Mouse (Mus musculus): ENCODE data around the gene Slc25a39. TPM values are rescaled to one million over a fixed set of nuclear protein-coding genes. Genes with fewer than 3 reads are reported as not detected.
"Not testable (repeated sequence)": the region's sequence is repeated elsewhere in the genome, so short reads cannot be mapped to it uniquely, and the experiment has no call there.

Slc25a39 gene
- polyA plus RNA-seq, 1 experiment = 80.3 TPM

DNA sequence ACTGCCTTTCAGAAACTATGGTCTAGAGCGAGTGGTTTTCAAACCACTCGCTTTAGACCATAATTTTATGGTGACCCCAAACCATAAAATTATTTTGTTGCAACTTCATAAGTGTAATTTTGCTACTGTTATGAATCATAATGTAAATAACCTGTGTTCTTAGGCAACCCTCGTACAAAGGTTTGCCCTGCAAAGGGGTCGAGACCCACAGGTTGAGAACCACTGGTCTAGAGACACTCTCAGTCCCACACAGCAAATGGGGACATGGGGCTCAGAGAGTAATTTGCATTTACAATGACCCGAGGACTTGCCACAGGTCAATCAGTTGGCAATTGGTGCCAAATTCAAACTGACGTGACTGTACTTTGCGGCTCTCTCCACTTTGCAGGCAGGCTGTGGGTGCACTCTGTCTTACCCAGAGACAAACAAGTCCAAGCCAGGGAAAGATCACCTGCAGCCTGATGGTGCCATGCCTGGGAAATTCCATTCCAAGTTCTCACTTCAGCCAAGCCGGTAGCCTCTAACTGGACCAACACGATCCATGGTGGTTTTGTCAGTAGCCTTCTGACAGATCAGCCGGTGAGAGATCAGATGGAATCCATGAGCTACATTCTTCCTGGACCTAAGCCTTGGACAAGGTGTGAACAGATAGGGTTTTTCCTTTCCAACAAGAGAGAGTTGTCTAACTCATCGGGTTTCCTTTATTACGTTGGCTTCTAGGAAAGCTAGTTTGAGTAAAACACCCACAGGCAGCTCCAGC, 35.6 kb downstream of the Slc25a39 start:
- DNase-seq (ENCODE audit: low spot score) = no peak

DNA sequence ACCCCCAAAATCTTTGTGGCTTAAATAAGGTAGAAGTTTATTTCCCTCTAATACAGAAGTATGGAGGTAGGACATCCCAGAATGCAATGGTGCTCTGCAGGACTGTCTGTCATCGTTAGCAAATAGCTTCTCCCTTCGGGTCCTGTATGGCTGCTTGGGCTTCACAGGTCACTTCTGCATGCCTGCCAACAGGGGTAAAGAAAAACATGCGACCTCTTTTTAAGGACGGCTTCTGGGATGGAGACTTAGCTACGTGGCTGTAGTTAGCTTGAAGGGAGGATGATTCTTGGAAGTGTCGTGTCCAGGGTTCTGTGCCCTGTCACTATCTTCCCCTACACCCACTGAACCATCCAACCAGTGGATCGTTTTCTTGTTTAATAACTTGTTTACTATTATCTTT, 37.5 kb downstream of the Slc25a39 start:
- no peak for DNase-seq (ENCODE audit: low spot score)

DNA sequence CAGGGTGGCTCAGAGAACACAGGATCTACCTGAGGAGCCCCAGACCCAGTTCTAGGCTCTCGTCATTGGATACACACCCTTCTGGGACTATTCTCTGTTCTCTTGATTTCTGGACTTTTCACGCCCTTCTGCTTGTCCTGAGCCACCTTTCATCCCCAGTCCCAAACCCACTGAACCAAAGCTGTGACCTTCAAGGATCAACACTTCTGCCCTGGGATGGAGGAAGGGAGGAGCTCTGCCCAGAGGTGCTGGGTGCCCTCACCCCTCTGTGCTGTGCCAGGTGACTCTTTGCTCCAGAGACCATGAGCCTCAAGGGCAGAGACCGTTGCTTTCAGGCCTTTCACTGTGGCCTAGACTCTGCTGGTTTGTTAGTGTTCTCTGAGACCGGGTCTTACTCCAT, 38.5 kb downstream of the Slc25a39 start:
- no peak for DNase-seq (ENCODE audit: low spot score)

DNA sequence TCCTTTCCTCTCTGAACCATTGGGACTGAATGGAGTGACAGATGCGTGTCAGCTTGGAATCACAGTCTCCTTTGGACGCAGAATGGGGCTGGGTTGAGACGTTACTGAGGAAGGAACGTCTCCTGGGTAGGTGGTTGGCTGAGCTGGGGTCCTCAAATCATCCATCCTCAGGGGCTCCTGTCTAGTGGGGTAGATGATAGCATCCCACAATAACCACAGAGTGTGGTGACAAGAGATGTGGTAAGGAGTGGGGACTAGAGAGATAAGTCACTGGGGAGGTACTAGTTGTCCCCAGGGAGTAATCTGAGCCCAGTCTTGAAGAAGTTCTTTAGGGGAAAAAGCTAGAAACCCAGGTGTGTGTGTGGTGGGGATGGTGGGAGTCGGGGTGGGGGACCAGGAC, 39.4 kb downstream of the Slc25a39 start:
- no peak for DNase-seq (ENCODE audit: low spot score)

DNA sequence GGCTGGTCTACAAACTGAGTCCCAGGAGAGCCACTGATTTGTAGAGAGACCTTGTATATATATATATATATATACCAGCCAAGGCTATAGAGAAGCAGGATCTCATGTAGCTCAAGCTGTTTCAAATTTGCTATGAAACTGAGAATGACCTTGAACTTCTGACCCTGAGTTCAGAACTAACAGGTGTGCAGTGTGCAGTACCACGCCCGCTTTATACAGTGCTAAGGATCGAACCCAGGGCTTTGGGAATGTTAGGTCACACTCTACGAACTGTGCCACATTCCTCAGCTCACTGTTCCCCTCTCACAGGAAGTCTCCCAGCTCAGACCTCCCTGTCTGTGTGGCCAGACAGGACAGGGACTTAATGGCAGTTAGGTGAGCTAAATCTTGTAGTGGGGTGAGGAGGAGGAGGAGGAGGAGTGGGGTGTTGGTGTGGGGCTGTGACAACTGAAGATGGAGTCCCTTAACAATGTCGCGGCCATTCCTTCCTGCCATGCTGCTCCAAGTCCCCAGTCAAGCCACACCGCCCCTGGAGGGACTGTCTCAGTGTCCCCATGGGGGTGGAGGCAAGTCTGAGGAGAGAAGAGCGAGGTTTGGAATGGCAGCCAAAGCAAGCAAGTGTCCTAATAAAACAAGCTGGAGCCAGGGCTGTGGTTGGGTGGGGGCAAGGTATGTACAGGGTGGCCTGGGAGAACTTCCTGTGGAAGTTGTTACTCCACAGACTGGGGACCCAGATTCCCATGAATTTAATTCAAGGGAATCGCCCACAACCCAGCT, 40.1 kb downstream of the Slc25a39 start:
- no peak for DNase-seq (ENCODE audit: low spot score)

DNA sequence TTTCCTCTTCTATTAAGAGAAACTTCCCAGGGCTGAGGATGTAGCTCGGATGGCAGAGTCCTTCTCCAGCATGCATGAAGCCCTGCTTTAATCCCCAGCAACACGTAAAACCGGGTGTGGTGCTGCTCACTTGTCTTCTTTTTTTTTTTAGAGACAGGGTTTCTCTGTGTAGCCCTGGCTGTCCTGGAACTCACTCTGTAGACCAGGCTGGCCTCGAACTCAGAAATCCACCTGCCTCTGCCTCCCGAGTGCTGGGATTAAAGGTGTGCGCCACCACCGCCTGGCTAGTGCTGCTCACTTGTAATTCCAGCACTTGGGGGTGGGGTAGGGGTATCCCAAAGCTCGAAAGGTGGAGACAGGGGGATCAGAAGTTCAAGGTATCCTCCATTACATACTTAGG, 41.6 kb downstream of the Slc25a39 start, which contains the start of gene Slc4a1:
TSS of gene Slc4a1 (minus strand) at position 101 of the 400 bp plus-strand sequence.
- not testable (repeated sequence) for DNase-seq (ENCODE audit: low spot score)

DNA sequence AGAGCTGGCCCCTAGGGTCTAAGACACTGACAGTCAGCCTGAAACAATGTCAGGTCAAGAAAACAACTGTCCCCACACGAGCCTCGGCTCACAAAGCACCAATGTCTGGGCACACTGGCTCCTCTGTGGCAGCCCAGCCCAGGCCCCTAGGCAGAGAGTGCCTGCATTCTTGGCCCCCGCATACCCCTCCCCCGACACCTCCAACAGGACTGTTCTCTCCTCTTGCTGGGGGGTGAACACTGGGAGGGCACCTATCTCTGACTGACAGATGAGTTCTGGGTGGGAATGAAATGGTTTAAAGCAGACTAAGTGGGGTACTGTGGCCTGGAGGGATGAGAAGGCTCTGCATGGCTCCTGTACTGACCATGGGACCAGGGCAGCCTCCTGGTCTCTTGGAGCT, 42.0 kb downstream of the Slc25a39 start:
- no peak for DNase-seq (ENCODE audit: low spot score)

DNA sequence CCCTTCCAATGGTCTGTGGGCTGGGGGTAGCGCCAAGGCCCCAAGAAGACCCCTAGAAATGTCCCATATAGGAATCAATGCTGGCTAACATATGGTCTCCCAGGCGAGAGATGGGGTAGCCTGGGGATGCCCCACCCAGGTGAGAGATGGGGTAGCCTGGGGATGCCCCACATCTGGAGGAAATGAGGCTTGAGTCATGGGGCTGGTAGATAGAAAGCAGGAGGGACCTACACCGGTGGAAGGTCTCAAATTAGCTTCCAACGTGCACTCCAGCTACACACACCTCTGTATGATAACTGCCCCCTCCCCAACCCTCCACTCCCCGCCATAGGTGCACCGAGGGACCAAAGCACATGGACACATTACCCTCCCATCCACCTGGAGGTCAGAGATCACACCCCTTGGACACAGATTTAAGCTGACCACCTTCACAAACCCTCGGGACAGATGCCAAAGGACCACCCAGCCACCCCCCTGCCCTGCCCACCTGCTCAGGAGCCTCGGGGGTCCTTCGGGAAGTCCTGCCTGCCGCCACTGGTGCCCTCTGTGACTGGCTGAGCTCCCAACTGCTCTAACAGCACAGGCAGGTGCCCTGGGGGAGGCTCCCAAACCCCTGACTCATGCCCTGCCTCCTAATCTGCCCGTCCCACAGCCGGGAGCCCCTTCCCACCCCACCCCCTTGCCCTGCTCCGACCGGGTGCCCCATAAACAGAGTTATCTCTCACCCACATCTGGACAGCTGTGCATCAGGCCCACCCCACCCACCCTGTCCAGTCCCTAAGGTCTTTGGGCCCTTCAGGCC, 43.0 kb downstream of the Slc25a39 start:
- DNase-seq (ENCODE audit: low spot score) = no peak

DNA sequence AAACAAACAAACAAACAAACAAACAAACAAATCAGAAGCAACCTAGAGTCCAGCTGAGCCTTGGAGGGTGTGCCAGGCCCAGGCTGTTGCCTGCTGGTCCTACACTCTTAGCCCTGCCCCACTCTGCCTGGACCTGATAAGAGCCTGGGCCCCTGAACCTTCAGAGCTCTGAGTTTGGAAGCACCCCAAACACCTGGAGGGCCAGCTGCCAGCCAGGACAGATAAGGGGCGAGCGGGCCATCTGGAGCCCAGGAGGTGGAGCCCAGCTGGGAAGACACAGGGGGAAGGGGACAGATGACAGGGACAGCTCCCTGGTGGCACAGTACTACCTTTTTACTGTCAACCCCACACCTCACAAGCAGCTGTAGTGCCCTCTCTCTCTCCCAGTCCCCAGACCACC, 44.1 kb downstream of the Slc25a39 start:
- DNase-seq (ENCODE audit: low spot score) = no peak

DNA sequence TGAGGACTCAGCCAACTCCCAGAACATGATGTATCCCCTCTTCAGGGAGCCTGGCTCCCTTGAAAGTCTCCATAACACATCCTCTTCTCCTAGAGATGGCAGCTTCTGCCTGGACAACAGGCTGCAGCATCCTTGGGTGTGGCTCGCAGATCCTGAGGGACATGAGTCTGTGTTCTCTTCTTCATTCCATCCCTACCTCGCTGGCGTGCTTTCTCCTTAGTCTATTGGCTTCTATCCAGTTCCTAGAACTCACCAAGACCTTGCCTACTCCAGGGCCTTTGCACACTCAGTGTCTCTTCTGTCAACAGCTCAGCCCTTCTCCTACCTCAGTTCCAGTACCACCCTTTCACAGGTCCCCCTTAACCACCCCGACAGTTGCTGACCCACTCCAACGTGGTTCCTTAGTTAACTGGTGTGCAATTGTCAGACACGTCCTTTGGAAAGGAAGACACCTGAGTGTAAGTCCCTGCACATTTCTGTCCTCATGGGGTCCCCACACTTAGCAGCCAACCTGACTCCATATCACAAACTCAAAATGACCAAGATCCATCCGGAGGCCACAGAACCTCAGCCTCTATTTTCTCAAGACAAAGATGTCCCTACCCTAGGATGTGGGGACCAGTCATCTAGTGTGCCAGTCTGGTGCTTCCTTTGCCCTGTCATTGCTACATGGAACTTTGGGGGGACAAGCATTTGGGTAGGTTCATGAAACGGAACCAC, 45.8 kb downstream of the Slc25a39 start:
- no peak for DNase-seq (ENCODE audit: low spot score)

DNA sequence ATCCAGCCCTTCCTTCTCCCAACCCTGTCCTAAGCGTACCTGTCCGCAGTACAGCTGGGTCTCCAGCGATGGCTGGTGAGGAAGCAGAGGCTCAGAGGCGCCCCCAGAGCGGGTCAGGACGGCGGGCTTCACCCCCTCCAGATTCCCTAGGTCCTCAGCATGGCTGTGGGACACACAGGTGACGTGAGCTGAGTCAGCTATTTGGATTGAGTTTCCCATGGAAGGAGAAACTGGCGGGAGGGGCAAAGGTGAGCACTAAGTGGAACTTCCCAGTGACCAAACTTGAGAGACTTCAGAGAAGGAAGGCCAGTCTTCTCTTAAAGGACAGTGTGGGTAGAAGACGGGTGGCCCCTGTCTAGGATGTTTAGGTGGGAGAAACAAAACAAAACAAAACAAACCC, 49.4 kb downstream of the Slc25a39 start:
- no peak for DNase-seq (ENCODE audit: low spot score)

DNA sequence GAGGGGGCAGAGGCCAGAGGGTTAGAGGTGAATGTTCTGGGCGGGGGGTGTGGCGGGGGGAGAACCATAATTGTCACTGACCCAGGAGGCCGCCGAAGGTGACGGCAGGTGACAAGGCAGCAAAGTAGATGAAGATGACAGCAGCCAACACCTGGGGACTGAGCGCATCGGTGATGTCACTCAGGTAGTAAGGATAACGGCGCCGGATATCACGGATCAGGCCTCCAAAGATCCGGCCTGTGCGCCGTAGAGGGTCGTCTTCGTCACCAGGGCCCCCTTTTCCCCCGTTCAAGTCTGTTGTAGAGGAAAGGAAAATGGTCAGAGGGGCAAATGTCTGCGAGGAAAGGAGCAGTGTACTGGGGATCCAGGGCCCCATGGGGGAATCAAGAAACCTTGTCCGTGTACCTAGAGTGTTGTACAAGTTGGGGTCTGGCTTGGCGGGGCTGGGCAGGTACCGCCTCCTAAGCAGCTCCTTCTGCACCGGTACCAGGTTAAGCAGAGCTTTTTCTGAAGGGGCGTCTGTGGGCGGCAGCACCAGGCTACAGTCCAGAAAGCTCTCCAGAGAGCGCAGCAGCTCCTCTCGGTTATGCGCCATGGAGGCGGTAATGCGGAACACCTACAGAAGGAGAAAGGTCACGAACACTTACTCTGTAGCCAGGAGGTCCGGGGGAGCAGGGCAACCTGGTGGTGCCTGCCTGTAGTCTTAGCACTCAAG, 51.0 kb downstream of the Slc25a39 start:
- DNase-seq (ENCODE audit: low spot score) = no peak

DNA sequence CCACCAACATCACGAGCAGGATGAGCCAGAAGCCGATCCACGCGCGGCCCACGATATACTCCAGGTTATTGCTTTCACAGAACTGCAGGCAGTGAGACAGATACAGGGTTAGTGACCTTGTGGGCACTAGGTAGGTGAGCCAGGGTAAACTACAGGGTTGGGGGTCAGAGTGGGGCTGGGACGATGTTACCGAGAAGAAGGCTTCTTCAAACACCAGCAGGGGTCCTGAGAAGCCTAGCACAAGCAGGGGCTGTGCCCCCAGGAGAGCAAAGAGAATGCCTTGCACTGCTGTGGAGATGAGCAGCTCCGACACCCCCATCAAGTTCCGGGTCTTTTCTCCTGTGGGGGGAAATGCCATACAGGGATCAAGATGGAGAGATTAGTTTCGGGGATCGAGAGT, 51.6 kb downstream of the Slc25a39 start:
- no peak for DNase-seq (ENCODE audit: low spot score)

DNA sequence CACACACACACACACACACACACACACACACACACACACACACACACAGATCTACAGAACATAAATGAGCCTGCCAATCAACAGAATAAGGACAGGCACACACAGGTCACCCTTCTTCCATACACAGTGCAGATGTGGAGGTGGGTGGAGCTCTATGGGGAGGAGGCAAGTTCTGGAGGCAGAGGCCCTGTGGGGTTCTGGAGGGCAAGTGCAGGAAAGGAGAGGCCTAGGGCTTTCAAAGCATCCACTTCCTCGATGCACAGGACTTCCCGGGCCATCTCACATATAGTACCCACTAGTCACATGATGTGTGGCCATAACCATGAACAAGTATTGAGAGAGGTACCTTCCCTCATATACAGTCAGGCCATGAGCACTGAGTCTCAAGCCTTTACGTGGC, 52.2 kb downstream of the Slc25a39 start:
- DNase-seq (ENCODE audit: low spot score) = no peak

DNA sequence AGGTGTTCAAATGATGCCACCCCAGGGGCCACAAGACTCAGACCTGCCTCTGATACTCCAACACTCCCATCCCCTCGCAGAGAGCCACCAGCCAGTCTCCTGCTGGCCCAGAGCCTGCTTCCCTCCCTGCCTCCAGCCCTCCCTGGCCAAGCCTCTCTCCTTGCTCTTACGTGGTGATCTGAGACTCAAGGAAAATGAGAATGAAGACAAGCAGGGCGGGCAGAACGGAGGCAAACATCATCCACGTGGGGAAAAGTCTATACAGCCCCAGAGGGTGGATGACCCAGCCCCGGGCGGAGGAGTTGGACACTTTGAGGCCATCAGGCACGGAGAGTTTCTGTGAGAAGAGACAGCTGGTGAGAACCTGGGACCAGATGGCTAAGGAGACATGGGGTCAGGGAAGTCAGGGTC, 54.7 kb downstream of the Slc25a39 start:
- no peak for DNase-seq (ENCODE audit: low spot score)

Other genes starting within 250 kb of the Slc25a39 start
- 29.9 and 32.4 TPM in 2 replicates for gene Lsm12, start 222.7 kb downstream of the Slc25a39 start, polyA plus RNA-seq (2012; rRNA removed)
- gene G6pc3, start 218.3 kb downstream of the Slc25a39 start, polyA plus RNA-seq (2012; rRNA removed) = 73.3 and 80.1 TPM in 2 replicates
- 58.1 and 75.4 TPM in 2 replicates for gene Hdac5, start 177.8 kb downstream of the Slc25a39 start, polyA plus RNA-seq (2012; rRNA removed)
- 0.41 TPM in 2 replicates for gene BC030867, start 159.1 kb downstream of the Slc25a39 start, polyA plus RNA-seq (2012; rRNA removed)
- gene Asb16, start 139.2 kb downstream of the Slc25a39 start, polyA plus RNA-seq (2012; rRNA removed) = 0.63 and 0.65 TPM in 2 replicates
- gene Tmub2, start 123.0 kb downstream of the Slc25a39 start, polyA plus RNA-seq (2012; rRNA removed) = 50.8 and 57.6 TPM in 2 replicates
- 36.5 and 38.6 TPM in 2 replicates for gene Atxn7l3, start 111.3 kb downstream of the Slc25a39 start, polyA plus RNA-seq (2012; rRNA removed)
- gene Ubtf, start 88.2 kb downstream of the Slc25a39 start, polyA plus RNA-seq (2012; rRNA removed) = 45.7 and 61.5 TPM in 2 replicates
- gene Slc4a1, start 41.7 kb downstream of the Slc25a39 start, polyA plus RNA-seq (2012; rRNA removed) = 0.01 TPM in 1 of 2 replicates, not detected in the other
- gene Rundc3a, start 14.5 kb downstream of the Slc25a39 start, polyA plus RNA-seq (2012; rRNA removed) = 1.4 and 2.9 TPM in 2 replicates
- 190 and 251 TPM in 2 replicates for gene Grn, start 22.4 kb upstream of the Slc25a39 start, polyA plus RNA-seq (2012; rRNA removed)
- gene Fam171a2, start 39.7 kb upstream of the Slc25a39 start, polyA plus RNA-seq (2012; rRNA removed) = 6.9 and 10.4 TPM in 2 replicates
- gene Itga2b, start 62.2 kb upstream of the Slc25a39 start, polyA plus RNA-seq (2012; rRNA removed) = 5.7 and 7.2 TPM in 2 replicates
- gene Gpatch8, start 148.4 kb upstream of the Slc25a39 start, polyA plus RNA-seq (2012; rRNA removed) = 17.5 and 23.9 TPM in 2 replicates
- 53.0 and 56.5 TPM in 2 replicates for gene Gm11627, start 171.5 kb upstream of the Slc25a39 start, polyA plus RNA-seq (2012; rRNA removed)
- 53.7 and 54.9 TPM in 2 replicates for gene Fzd2, start 196.4 kb upstream of the Slc25a39 start, polyA plus RNA-seq (2012; rRNA removed)

All from urinary bladder, adult 2 months (tissue).